Mouse (Mus musculus) ES-Bruce4 (cell line): ENCODE data around the gene Gm14410.
"Not testable (repeated sequence)": the region's sequence is repeated elsewhere in the genome, so short reads cannot be mapped to it uniquely, and the experiment has no call there.

Source experiments
- CTCF ChIP-seq: IDR thresholded peaks from one replicate; pipeline ENCODE4 v1.8.1; 2011; ENCODE audit warnings: low read depth, low read length
- POLR2A ChIP-seq: IDR thresholded peaks from one replicate; pipeline ENCODE4 v1.8.1; 2011; ENCODE audit warnings: low read length; ENCODE audit not compliant: insufficient read depth

GRCm38 (mm10) chr2:177247449-177247848 is 41.2 kb upstream of the Gm14410 start:
- not testable (repeated sequence) for TF ChIP-seq POLR2A, CTCF
